8 mouse cellular contexts compared by ENCODE assay signal in genomic region chr11:3330566-3330965, GRCm38 (mm10). TPM values are rescaled to one million over a fixed set of nuclear protein-coding genes. Genes with fewer than 3 reads are reported as not detected.
DNase-seq lines count a peak whose midpoint lies in the region; ATAC-seq and TF ChIP-seq lines count a peak whose summit lies in the region.

No protein-coding gene starts in this region.

- H3K9me3 ChIP-seq in ES-E14 (ENCODE audit: control insufficient read depth, insufficient read depth, low read depth, low read length): no peaks in the 10 kb centered on the region
- no peaks in the 10 kb centered on the region for H3K9me3 ChIP-seq in hindbrain, embryonic 10.5 days
- H3K9me3 ChIP-seq in lung, embryonic 15.5 days: no peaks in the 10 kb centered on the region

- H3K9ac ChIP-seq in ES-E14 (ENCODE audit: insufficient read depth, low read depth, low read length, poor library complexity, severe bottlenecking): peak overlapping the region; percentile 60; the same call in 1 of the 2 replicates
- peak overlapping the region; percentile 34 for H3K9ac ChIP-seq in lung, embryonic 15.5 days

- H3K27ac ChIP-seq in ES-E14 (ENCODE audit: insufficient read depth, low read depth, low read length, poor library complexity, severe bottlenecking): no peak overlapping the region
- peak overlapping the region; percentile 97 for H3K27ac ChIP-seq in cerebellum, adult 2 months (ENCODE audit: insufficient read depth, low read length)
- peak overlapping the region; percentile 85 for H3K27ac ChIP-seq in hindbrain, embryonic 10.5 days
- peak overlapping the region; percentile 81 for H3K27ac ChIP-seq in lung, embryonic 15.5 days
- peak overlapping the region; percentile 89 for H3K27ac ChIP-seq in olfactory bulb, adult 2 months (ENCODE audit: insufficient read depth, low read depth, low read length)

- no peak for DNase-seq in ES-E14 (ENCODE audit: low read depth, low spot score)
- DNase-seq in cerebellum, adult 2 months: peak; percentile 93 to 96
- peak; percentile 81 to 89 for DNase-seq in frontal cortex, adult 2 months (ENCODE audit: extremely low spot score in 1 of 2, low spot score in 1 of 2)
- peak; percentile 74 for DNase-seq in hindbrain, embryonic 10.5 days (ENCODE audit: low spot score)
- DNase-seq in layer of hippocampus, adult 9-11 months: peak; percentile 93
- peak; percentile 86 to 92 for DNase-seq in thymus, adult 18-20 months

- in situ Hi-C loops in ES-E14 (cut with MboI; ENCODE audit: low sequenced_read_pairs in 2 of 2, unreplicated experiment in 2 of 2): no loop called here

- ATAC-seq in lung, embryonic 15.5 days (ENCODE audit: borderline replicate concordance, extremely low read depth, low FRiP score, low TSS enrichment): 0 out of 2 replicates have a peak, but pooled peaks have one; percentile 5

- peaks cover 18 to 32% of the 10 kb centered on the region in 2 experiments; a peak in 3 of 4 replicates for H3K4me1 ChIP-seq in ES-E14 (ENCODE audit: control insufficient read depth in 2 of 2, insufficient read depth in 2 of 2, low read length in 2 of 2, poor library complexity in 1 of 2)
- peaks cover 21% of the 10 kb centered on the region for H3K4me1 ChIP-seq in cerebellum, adult 2 months (ENCODE audit: control insufficient read depth, insufficient read depth, low read length)
- peaks cover 41% of the 10 kb centered on the region for H3K4me1 ChIP-seq in hindbrain, embryonic 10.5 days (replicated peaks)
- H3K4me1 ChIP-seq in lung, embryonic 15.5 days: peaks cover 39% of the 10 kb centered on the region
- peaks cover 23% of the 10 kb centered on the region for H3K4me1 ChIP-seq in olfactory bulb, adult 2 months (ENCODE audit: control insufficient read depth, insufficient read depth, low read length)

- peak overlapping the region; percentile 77 to 88 for H3K4me3 ChIP-seq in ES-E14 (ENCODE audit: insufficient read depth in 1 of 2, low read depth in 1 of 2, low read length in 2 of 2, poor library complexity in 1 of 2, severe bottlenecking in 1 of 2)
- peak overlapping the region; percentile 96 for H3K4me3 ChIP-seq in cerebellum, adult 2 months (replicated peaks; ENCODE audit: insufficient read depth, low read depth, low read length)
- peak overlapping the region; percentile 58 for H3K4me3 ChIP-seq in hindbrain, embryonic 10.5 days
- peak overlapping the region; percentile 47 for H3K4me3 ChIP-seq in lung, embryonic 15.5 days
- peak overlapping the region; percentile 91 for H3K4me3 ChIP-seq in olfactory bulb, adult 2 months (ENCODE audit: insufficient read depth, low read depth, low read length)

- TF ChIP-seq CTCF in cerebellum, adult 2 months (IDR thresholded peaks at IDR 0.05; ENCODE audit: borderline replicate concordance, insufficient read depth, low read depth, low read length): peak; percentile 26; the same call in 1 of the 2 replicates
- no peak for TF ChIP-seq CTCF in olfactory bulb, adult 2 months (IDR thresholded peaks at IDR 0.05; ENCODE audit: insufficient read depth, low read depth, low read length)

- no peaks in the 10 kb centered on the region; the same call in 1 of the 2 replicates for H3K36me3 ChIP-seq in ES-E14 (ENCODE audit: control insufficient read depth, insufficient read depth, low read length, poor library complexity, severe bottlenecking)
- H3K36me3 ChIP-seq in hindbrain, embryonic 10.5 days: no peaks in the 10 kb centered on the region
- H3K36me3 ChIP-seq in lung, embryonic 15.5 days: no peaks in the 10 kb centered on the region

- under 1% methylated on average over 9 of the region's 9 CpGs for WGBS in cerebellum, adult 2 months
- 1% methylated on average over 9 of the region's 9 CpGs for WGBS in hindbrain, embryonic 10.5 days
- WGBS in lung, embryonic 15.5 days: 2% methylated on average over 9 of the region's 9 CpGs
- WGBS in olfactory bulb, adult 2 months: 0% methylated on average over 9 of the region's 9 CpGs

- peak; percentile 72; the same call in 1 of the 2 replicates for TF ChIP-seq POLR2A in cerebellum, adult 2 months (IDR thresholded peaks at IDR 0.05; ENCODE audit: borderline replicate concordance, insufficient read depth, low read length)
- peak; percentile 66 for TF ChIP-seq POLR2A in olfactory bulb, adult 2 months (IDR thresholded peaks at IDR 0.05; ENCODE audit: insufficient read depth, low read depth, low read length)

- H3K27me3 ChIP-seq in cerebellum, adult 2 months (ENCODE audit: control insufficient read depth, insufficient read depth, low read length): no peaks in the 10 kb centered on the region
- H3K27me3 ChIP-seq in hindbrain, embryonic 10.5 days (ENCODE audit: insufficient read depth, poor library complexity, severe bottlenecking): 0 out of 2 replicates have a peak, but pooled peaks cover 12% of the 10 kb centered on the region
- H3K27me3 ChIP-seq in lung, embryonic 15.5 days: no peaks in the 10 kb centered on the region

- peak overlapping the region; percentile 97 for H3K4me2 ChIP-seq in lung, embryonic 15.5 days

TF ChIP-seq in ES-E14, 5 proteins besides CTCF, POLR2A, EP300 and RAD21:
- TF ChIP-seq CHD2 (IDR thresholded peaks at IDR 0.05; ENCODE audit: low read depth, low read length) (no peak), HCFC1 (IDR thresholded peaks at IDR 0.05; ENCODE audit: borderline replicate concordance, insufficient read depth, low read length) (no peak), MAFK (IDR thresholded peaks at IDR 0.05; ENCODE audit: insufficient read depth, low read depth, low read length) (no peak), ZNF384 (IDR thresholded peaks at IDR 0.05; ENCODE audit: low read depth, low read length) (no peak), ZC3H11A (IDR thresholded peaks at IDR 0.05; ENCODE audit: borderline replicate concordance, low read depth, low read length) (no peak)

RNA-seq across cellular contexts. Expression of gene Pik3ip1, which starts 0.4 kb away (rescaled TPM):
- total RNA-seq in ES-E14 (2012; rRNA removed): 8.5 and 16.1 TPM in 2 replicates
- polyA plus RNA-seq in cerebellum, adult 2 months (2012; rRNA removed): 68.2 and 76.1 TPM in 2 replicates
- 43.9 and 45.8 TPM in 2 replicates for polyA plus RNA-seq in frontal cortex, adult 2 months (2012; rRNA removed)
- 9.3 and 9.4 TPM in 2 replicates for polyA plus RNA-seq in hindbrain, embryonic 10.5 days (2016; fragmentation: Nextera tagmentation; extraction: Ambion mirVana)
- polyA plus RNA-seq in lung, embryonic 15.5 days (2015; fragmentation: Nextera tagmentation; extraction: Ambion mirVana): 10.8 and 11.0 TPM in 2 replicates
- polyA plus RNA-seq in olfactory bulb, adult 2 months (2012; ENCODE audit: insufficient read depth, insufficient read length, low replicate concordance, missing spikeins): not detected in 2 replicates

RNA-seq across cellular contexts. Expression of gene Patz1, which starts 41.9 kb away (rescaled TPM):
- 61.8 and 63.5 TPM in 2 replicates for total RNA-seq in ES-E14 (2012; rRNA removed)
- 41.0 and 44.1 TPM in 2 replicates for polyA plus RNA-seq in cerebellum, adult 2 months (2012; rRNA removed)
- 33.0 and 33.9 TPM in 2 replicates for polyA plus RNA-seq in frontal cortex, adult 2 months (2012; rRNA removed)
- polyA plus RNA-seq in hindbrain, embryonic 10.5 days (2016; fragmentation: Nextera tagmentation; extraction: Ambion mirVana): 106 and 116 TPM in 2 replicates
- polyA plus RNA-seq in lung, embryonic 15.5 days (2015; fragmentation: Nextera tagmentation; extraction: Ambion mirVana): 48.9 and 52.7 TPM in 2 replicates
- not detected in 2 replicates for polyA plus RNA-seq in olfactory bulb, adult 2 months (2012; ENCODE audit: insufficient read depth, insufficient read length, low replicate concordance, missing spikeins)
